In the genomic region with DNA sequence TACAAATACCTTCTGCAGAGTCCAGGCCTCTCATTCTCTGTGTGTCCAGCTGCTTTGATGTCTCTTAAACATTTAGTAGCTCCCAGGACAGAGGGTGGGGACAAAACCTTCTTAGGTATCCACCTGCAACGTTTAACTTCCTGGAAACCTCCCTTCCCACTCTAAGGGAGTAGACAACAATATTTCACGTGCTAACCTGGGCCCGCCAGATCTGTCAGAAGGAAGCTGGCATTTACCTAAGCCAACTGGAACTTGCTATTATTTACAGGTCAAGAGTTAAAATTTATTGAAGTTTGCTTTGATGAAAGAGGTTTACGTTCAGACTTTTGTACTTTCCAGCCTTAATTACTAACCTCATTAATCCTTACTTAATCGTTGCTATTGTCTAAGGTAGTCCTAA, we compare ENCODE assay signal across 10 mouse cellular contexts. TPM values are rescaled to one million over a fixed set of nuclear protein-coding genes. Genes with fewer than 3 reads are reported as not detected.
DNase-seq lines count a peak whose midpoint lies in the region; ATAC-seq and TF ChIP-seq lines count a peak whose summit lies in the region.
"Had no signal": no experiment of that assay in that cellular context is flagged by ENCODE, and none has a peak within 500 bp of the region (broad histone marks: within the 10 kb centered on the region; RNA-seq: fewer than 3 reads in every experiment).

No protein-coding gene starts in this region.

- intact Hi-C loops in gastrocnemius, adult 2 months (cut with DNase I), result no loop called here

- TF ChIP-seq CTCF in gastrocnemius, adult 2 months (IDR thresholded peaks at IDR 0.05), result no peak
- TF ChIP-seq CTCF in stomach, postnatal 0 days (IDR thresholded peaks at IDR 0.05; ENCODE audit: low read depth), result no peak

- TF ChIP-seq EP300 in stomach, postnatal 0 days (optimal IDR thresholded peaks at IDR 0.05), result no peak

- no peak for DNase-seq in gastrocnemius, adult 2 months
- no peak for DNase-seq in gastrocnemius, postnatal 4 days (ENCODE audit: low spot score in 2 of 2)
- peak; percentile 81 for DNase-seq in midbrain, embryonic 11.5 days (ENCODE audit: low spot score, missing footprints)
- no peak for DNase-seq in midbrain, embryonic 10.5 days (ENCODE audit: low spot score)
- peak; percentile 67 for DNase-seq in large intestine, adult 2 months (ENCODE audit: low read depth, low spot score)
- peak; percentile 26 for DNase-seq in stomach, postnatal 0 days (ENCODE audit: low spot score)
- no peak for DNase-seq in left cerebral cortex, adult 9 months (ENCODE audit: low spot score in 2 of 2)
- DNase-seq: forebrain, postnatal 0 days had no signal

- no peaks in the 10 kb centered on the region for H3K36me3 ChIP-seq in midbrain, embryonic 11.5 days (ENCODE audit: control insufficient read depth, insufficient read depth, low read length)
- no peaks in the 10 kb centered on the region for H3K36me3 ChIP-seq in midbrain, embryonic 10.5 days
- H3K36me3 ChIP-seq in stomach, postnatal 0 days (ENCODE audit: control insufficient read depth, insufficient read depth, low read length), result no peaks in the 10 kb centered on the region
- H3K36me3 ChIP-seq: neural tube, embryonic 13.5 days had no signal

- ATAC-seq in midbrain, embryonic 11.5 days (ENCODE audit: low FRiP score), result no peak
- no peak for ATAC-seq in stomach, postnatal 0 days (ENCODE audit: low FRiP score, low TSS enrichment)
- no peak for ATAC-seq in frontal cortex, adult (ENCODE audit: low TSS enrichment)

- 27% methylated on average over 5 of the region's 5 CpGs for WGBS in midbrain, embryonic 11.5 days
- 26% methylated on average over 5 of the region's 5 CpGs for WGBS in midbrain, embryonic 10.5 days
- 24% methylated on average over 5 of the region's 5 CpGs for WGBS in large intestine, adult 2 months
- 35% methylated on average over 5 of the region's 5 CpGs for WGBS in stomach, postnatal 0 days

- H3K9ac ChIP-seq in midbrain, embryonic 11.5 days (ENCODE audit: low read length), result no peak overlapping the region
- no peak overlapping the region for H3K9ac ChIP-seq in stomach, postnatal 0 days (ENCODE audit: low read length)

- no peak overlapping the region for H3K4me2 ChIP-seq in midbrain, embryonic 11.5 days
- H3K4me2 ChIP-seq in stomach, postnatal 0 days (replicated peaks; ENCODE audit: low read depth), result peak overlapping the region; percentile 79

- H3K27me3 ChIP-seq in midbrain, embryonic 11.5 days (ENCODE audit: control insufficient read depth, insufficient read depth, low read length), result peaks cover 30% of the 10 kb centered on the region
- H3K27me3 ChIP-seq in midbrain, embryonic 10.5 days (ENCODE audit: low read depth, poor library complexity, severe bottlenecking), result peaks cover 69% of the 10 kb centered on the region
- no peaks in the 10 kb centered on the region for H3K27me3 ChIP-seq in stomach, postnatal 0 days (ENCODE audit: control insufficient read depth, insufficient read depth, low read length)

- H3K9me3 ChIP-seq in midbrain, embryonic 11.5 days (ENCODE audit: control insufficient read depth, low read length), result no peaks in the 10 kb centered on the region
- H3K9me3 ChIP-seq in midbrain, embryonic 10.5 days (replicated peaks), result no peaks in the 10 kb centered on the region
- H3K9me3 ChIP-seq in stomach, postnatal 0 days (ENCODE audit: control insufficient read depth, low read length), result no peaks in the 10 kb centered on the region
- H3K9me3 ChIP-seq: neural tube, embryonic 13.5 days had no signal

- H3K4me1 ChIP-seq in midbrain, embryonic 11.5 days (ENCODE audit: control insufficient read depth, insufficient read depth, low read length), result peaks cover 8% of the 10 kb centered on the region
- H3K4me1 ChIP-seq in midbrain, embryonic 10.5 days, result peaks cover 22% of the 10 kb centered on the region
- H3K4me1 ChIP-seq in stomach, postnatal 0 days (replicated peaks; ENCODE audit: control insufficient read depth, insufficient read depth), result no peaks in the 10 kb centered on the region; the same call in 1 of the 2 replicates

- peak overlapping the region; percentile 88 for H3K4me3 ChIP-seq in gastrocnemius, adult 2 months
- no peak overlapping the region; the same call in 1 of the 2 replicates for H3K4me3 ChIP-seq in midbrain, embryonic 11.5 days (ENCODE audit: low read depth, low read length)
- no peak overlapping the region for H3K4me3 ChIP-seq in midbrain, embryonic 10.5 days
- H3K4me3 ChIP-seq in stomach, postnatal 0 days (ENCODE audit: low read depth, low read length), result peak overlapping the region; percentile 76

- 0 out of 2 replicates have a peak overlapping the region, but pooled peaks have one; percentile 92 for H3K27ac ChIP-seq in gastrocnemius, adult 2 months
- no peak overlapping the region for H3K27ac ChIP-seq in midbrain, embryonic 11.5 days (ENCODE audit: low read depth, low read length)
- no peak overlapping the region for H3K27ac ChIP-seq in midbrain, embryonic 10.5 days (replicated peaks)
- peak overlapping the region; percentile 91; the same call in 1 of the 2 replicates for H3K27ac ChIP-seq in stomach, postnatal 0 days (replicated peaks)
- H3K27ac ChIP-seq: neural tube, embryonic 13.5 days had no signal

RNA-seq across cellular contexts. Expression of a gene that starts 2.2 kb away (rescaled TPM):
- total RNA-seq in gastrocnemius, adult 2 months (2021), result 1 to 10 TPM; 1.7 to 2.4 TPM
- total RNA-seq in gastrocnemius, postnatal 4 days (2021), result 10 to 100 TPM in 1 of 2 experiments, 1 to 10 TPM in 1; 8.1 to 10.5 TPM
- 0.70 and 1.1 TPM in 2 replicates for polyA plus RNA-seq in midbrain, embryonic 11.5 days (2014; fragmentation: Nextera tagmentation; extraction: Ambion mirVana)
- 0.48 and 0.59 TPM in 2 replicates for polyA plus RNA-seq in midbrain, embryonic 10.5 days (2016; fragmentation: Nextera tagmentation; extraction: Ambion mirVana)
- 6.9 and 11.3 TPM in 2 replicates for polyA plus RNA-seq in large intestine, adult 2 months (2012; rRNA removed)
- 9.1 and 10.8 TPM in 2 replicates for polyA plus RNA-seq in stomach, postnatal 0 days (2015; fragmentation: Nextera tagmentation; extraction: Ambion mirVana)

Comparison
In these comparisons a context has a peak if more than half of its experiments do, and no peak if none do; other contexts are left out.
1. DNase-seq: peak in midbrain, embryonic 11.5 days (single experiment), large intestine, adult 2 months (single experiment) and stomach, postnatal 0 days (single experiment); none in gastrocnemius, adult 2 months (single experiment), gastrocnemius, postnatal 4 days (0 of 2), midbrain, embryonic 10.5 days (single experiment) and left cerebral cortex, adult 9 months (0 of 2).
2. H3K27ac ChIP-seq: peak in gastrocnemius, adult 2 months (single experiment) and stomach, postnatal 0 days (single experiment); none in midbrain, embryonic 11.5 days (single experiment) and midbrain, embryonic 10.5 days (single experiment).
3. H3K4me3 ChIP-seq: peak in gastrocnemius, adult 2 months (single experiment) and stomach, postnatal 0 days (single experiment); none in midbrain, embryonic 11.5 days (single experiment) and midbrain, embryonic 10.5 days (single experiment).